19 mouse cellular contexts compared by ENCODE assay signal in the genomic region with DNA sequence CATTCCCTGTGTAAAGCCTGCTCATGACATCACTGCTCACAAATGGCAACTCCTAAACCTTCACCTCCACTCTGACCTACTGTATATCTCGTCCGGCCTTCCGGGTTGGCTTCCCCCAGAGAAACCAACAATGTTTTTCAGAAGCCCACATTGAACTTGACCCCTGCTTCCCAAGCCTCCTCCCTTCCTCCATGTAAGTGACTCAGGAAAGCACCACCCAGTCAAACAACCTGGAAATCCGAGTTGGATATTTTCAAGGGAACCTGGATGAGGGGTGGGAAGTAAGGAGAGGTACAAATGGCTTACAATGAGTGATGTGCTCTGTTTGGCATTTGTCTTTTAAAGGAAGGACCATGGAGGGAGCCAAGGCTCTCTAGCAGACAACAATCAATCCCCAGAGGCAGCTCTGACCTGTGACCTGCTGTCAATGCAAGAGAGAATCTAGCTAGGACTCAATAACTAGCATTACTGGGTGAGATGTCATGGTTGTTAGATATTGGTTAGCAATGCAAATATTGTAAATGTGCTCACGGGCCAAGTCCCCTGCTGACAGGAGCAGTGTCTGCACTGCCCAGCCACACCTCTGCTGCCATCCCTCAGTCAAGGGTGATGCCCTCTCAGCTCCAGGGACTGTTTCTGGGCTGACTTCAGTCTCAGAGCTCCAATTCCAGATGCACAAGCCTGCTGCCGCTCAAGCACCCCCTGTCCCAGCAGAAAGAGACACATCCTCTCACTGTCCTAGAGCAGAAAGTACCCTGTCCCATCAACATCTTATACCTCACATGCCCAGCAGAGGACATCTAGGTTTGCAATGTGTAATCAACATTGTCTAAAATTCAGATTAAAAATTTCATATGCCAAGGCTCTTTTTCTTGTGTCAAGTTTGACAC. TPM values are rescaled to one million over a fixed set of nuclear protein-coding genes. Genes with fewer than 3 reads are reported as not detected.
DNase-seq lines count a peak whose midpoint lies in the region; ATAC-seq and TF ChIP-seq lines count a peak whose summit lies in the region.
"Had no signal": no experiment of that assay in that cellular context is flagged by ENCODE, and none has a peak within 500 bp of the region (broad histone marks: within the 10 kb centered on the region; RNA-seq: fewer than 3 reads in every experiment).

No protein-coding gene starts in this region.

- 0 out of 2 replicates have a peak, but pooled peaks have one; percentile 12 for TF ChIP-seq CTCF in heart, adult 2 months (IDR thresholded peaks at IDR 0.05)
- no peak; the same call in 1 of the 2 replicates for TF ChIP-seq CTCF in lung, postnatal 0 days (IDR thresholded peaks at IDR 0.05)

- H3K9me3 ChIP-seq in heart, embryonic 12.5 days (replicated peaks) = no peaks in the 10 kb centered on the region
- H3K9me3 ChIP-seq in lung, postnatal 0 days (ENCODE audit: low read length) = no peaks in the 10 kb centered on the region
- no peaks in the 10 kb centered on the region for H3K9me3 ChIP-seq in midbrain, embryonic 16.5 days (replicated peaks; ENCODE audit: control insufficient read depth, low read length, poor library complexity, severe bottlenecking)
- H3K9me3 ChIP-seq: embryonic facial prominence, embryonic 13.5 days; kidney, embryonic 15.5 days; liver, embryonic 15.5 days; neural tube, embryonic 12.5 days; stomach, embryonic 15.5 days had no signal

- peak; percentile 89; the same call in 1 of the 2 replicates for TF ChIP-seq EP300 in heart, adult 2 months (IDR thresholded peaks at IDR 0.05; ENCODE audit: insufficient read depth, low read depth, low read length)
- TF ChIP-seq EP300 in lung, postnatal 0 days (IDR thresholded peaks at IDR 0.05) = peak; percentile 87

- no peak for TF ChIP-seq POLR2A in heart, adult 2 months (IDR thresholded peaks at IDR 0.05; ENCODE audit: insufficient read depth, low read depth, low read length)

- H3K27me3 ChIP-seq in heart, adult 2 months (ENCODE audit: control insufficient read depth, insufficient read depth, low read length) = no peaks in the 10 kb centered on the region
- no peaks in the 10 kb centered on the region for H3K27me3 ChIP-seq in heart, embryonic 12.5 days (replicated peaks)
- no peaks in the 10 kb centered on the region for H3K27me3 ChIP-seq in lung, postnatal 0 days (replicated peaks; ENCODE audit: insufficient read depth, low read length)
- H3K27me3 ChIP-seq in midbrain, embryonic 16.5 days (ENCODE audit: control insufficient read depth, insufficient read depth, low read depth, low read length) = no peaks in the 10 kb centered on the region; the same call in 1 of the 2 replicates
- H3K27me3 ChIP-seq: embryonic facial prominence, embryonic 13.5 days; neural tube, embryonic 12.5 days; stomach, embryonic 15.5 days had no signal

- ATAC-seq in heart, embryonic 12.5 days (ENCODE audit: insufficient number of reproducible peaks, low FRiP score) = no peak
- peak; percentile 81 for ATAC-seq in lung, postnatal 0 days
- no peak for ATAC-seq in midbrain, embryonic 16.5 days
- ATAC-seq: hindbrain, postnatal 0 days had no signal

- H3K27ac ChIP-seq in heart, adult 2 months = peak overlapping the region; percentile 88
- no peak overlapping the region for H3K27ac ChIP-seq in heart, embryonic 12.5 days (ENCODE audit: poor library complexity, severe bottlenecking)
- H3K27ac ChIP-seq in lung, postnatal 0 days (ENCODE audit: low read length) = no peak overlapping the region
- H3K27ac ChIP-seq in midbrain, embryonic 16.5 days (ENCODE audit: low read length) = no peak overlapping the region
- H3K27ac ChIP-seq: embryonic facial prominence, embryonic 13.5 days; hindbrain, postnatal 0 days; kidney, embryonic 15.5 days; liver, embryonic 15.5 days; neural tube, embryonic 12.5 days; stomach, embryonic 15.5 days had no signal

- no peaks in the 10 kb centered on the region for H3K79me2 ChIP-seq in heart, adult 2 months (replicated peaks; ENCODE audit: control insufficient read depth, insufficient read depth, low read length)

- whole genome bisulfite sequencing in heart, adult 2 months = 51% methylated on average over 6 of the region's 6 CpGs
- WGBS in heart, embryonic 12.5 days = 71% methylated on average over 6 of the region's 6 CpGs
- 62% methylated on average over 6 of the region's 6 CpGs for WGBS in lung, postnatal 0 days
- 79% methylated on average over 6 of the region's 6 CpGs for WGBS in midbrain, embryonic 16.5 days

- H3K36me3 ChIP-seq in heart, adult 2 months (ENCODE audit: control insufficient read depth, insufficient read depth, low read length) = peaks cover 7% of the 10 kb centered on the region
- H3K36me3 ChIP-seq in heart, embryonic 12.5 days = no peaks in the 10 kb centered on the region
- no peaks in the 10 kb centered on the region for H3K36me3 ChIP-seq in lung, postnatal 0 days (ENCODE audit: insufficient read depth, low read length)
- no peaks in the 10 kb centered on the region for H3K36me3 ChIP-seq in midbrain, embryonic 16.5 days (ENCODE audit: control insufficient read depth, insufficient read depth, low read length)
- H3K36me3 ChIP-seq: embryonic facial prominence, embryonic 13.5 days; kidney, embryonic 15.5 days; liver, embryonic 15.5 days; neural tube, embryonic 12.5 days; stomach, embryonic 15.5 days had no signal

- H3K4me2 ChIP-seq in heart, embryonic 12.5 days = no peak overlapping the region
- H3K4me2 ChIP-seq in lung, postnatal 0 days (replicated peaks; ENCODE audit: low read depth, low read length) = no peak overlapping the region
- no peak overlapping the region for H3K4me2 ChIP-seq in midbrain, embryonic 16.5 days (ENCODE audit: low read length)
- H3K4me2 ChIP-seq: embryonic facial prominence, embryonic 13.5 days; kidney, embryonic 15.5 days; liver, embryonic 15.5 days; neural tube, embryonic 12.5 days; stomach, embryonic 15.5 days had no signal

- no peak overlapping the region for H3K4me3 ChIP-seq in heart, adult 2 months
- H3K4me3 ChIP-seq in heart, embryonic 12.5 days = no peak overlapping the region
- H3K4me3 ChIP-seq in lung, postnatal 0 days (ENCODE audit: low read depth, low read length) = no peak overlapping the region
- H3K4me3 ChIP-seq in midbrain, embryonic 16.5 days (ENCODE audit: low read depth, low read length) = no peak overlapping the region
- H3K4me3 ChIP-seq: embryonic facial prominence, embryonic 13.5 days; kidney, embryonic 15.5 days; left cerebral cortex, adult 2 months; liver, embryonic 15.5 days; neural tube, embryonic 12.5 days; stomach, embryonic 15.5 days had no signal

- no peak overlapping the region for H3K9ac ChIP-seq in heart, adult 2 months (ENCODE audit: low read depth, low read length)
- no peak overlapping the region for H3K9ac ChIP-seq in heart, embryonic 12.5 days
- no peak overlapping the region for H3K9ac ChIP-seq in lung, postnatal 0 days (replicated peaks; ENCODE audit: low read depth)
- H3K9ac ChIP-seq in midbrain, embryonic 16.5 days (ENCODE audit: low read depth, low read length) = no peak overlapping the region
- H3K9ac ChIP-seq: embryonic facial prominence, embryonic 13.5 days; kidney, embryonic 15.5 days; liver, embryonic 15.5 days; neural tube, embryonic 12.5 days; stomach, embryonic 15.5 days had no signal

- intact Hi-C loops in heart, adult 2 months (cut with DNase I) = loop anchor here (1.0 to 5.0 kb wide), 3 partner anchors 42 to 127 kb away; no protein-coding TSS in a partner anchor

- H3K4me1 ChIP-seq in heart, adult 2 months (ENCODE audit: control insufficient read depth, insufficient read depth, low read length) = peaks cover 18% of the 10 kb centered on the region
- H3K4me1 ChIP-seq in heart, embryonic 12.5 days (replicated peaks) = peaks cover 4% of the 10 kb centered on the region; the same call in 1 of the 2 replicates
- H3K4me1 ChIP-seq in lung, postnatal 0 days (ENCODE audit: insufficient read depth, low read depth, low read length) = no peaks in the 10 kb centered on the region
- peaks cover 2% of the 10 kb centered on the region; the same call in 1 of the 2 replicates for H3K4me1 ChIP-seq in midbrain, embryonic 16.5 days (ENCODE audit: control insufficient read depth, insufficient read depth, low read length)
- H3K4me1 ChIP-seq: neural tube, embryonic 12.5 days had no signal

- DNase-seq in adrenal gland, adult (ENCODE audit: inconsistent age in 2 of 2, low spot score in 1 of 2) = peak; percentile 31 to 65
- DNase-seq in adrenal gland, adult 2 months = no peak
- DNase-seq in heart, adult 2 months = peak; percentile 56 to 75
- peak; percentile 32 for DNase-seq in lung, postnatal 0 days (ENCODE audit: low spot score)
- no peak for DNase-seq in lung, postnatal 36 days
- no peak for DNase-seq in testis, postnatal 10 days (ENCODE audit: low spot score)
- DNase-seq: cerebellum, adult 9-11 months; gastrocnemius, postnatal 25 days; lung, postnatal 14 days; spleen, adult 18-20 months had no signal

RNA-seq across cellular contexts. Expression of a gene that starts 6.8 kb away (rescaled TPM):
- 100 to 1,000 TPM; 192 to 194 TPM for total RNA-seq in adrenal gland, adult 2 months (2021)
- 360 and 467 TPM in 2 replicates for polyA plus RNA-seq in adrenal gland, adult 2 months (2012; rRNA removed)
- total RNA-seq in heart, adult 2 months (2021) = 100 to 1,000 TPM in 1 of 2 experiments, 10 to 100 TPM in 1; 88.7 to 102 TPM
- polyA plus RNA-seq in heart, adult 2 months (2012; rRNA removed) = 146 and 188 TPM in 2 replicates
- 9.2 and 9.7 TPM in 2 replicates for polyA plus RNA-seq in heart, embryonic 12.5 days (2016; fragmentation: Nextera tagmentation; extraction: Ambion mirVana)
- polyA plus RNA-seq in lung, postnatal 0 days (2015; fragmentation: Nextera tagmentation; extraction: Ambion mirVana) = 123 and 131 TPM in 2 replicates
- polyA plus RNA-seq in midbrain, embryonic 16.5 days (2015; fragmentation: Nextera tagmentation; extraction: Ambion mirVana) = 31.8 and 55.0 TPM in 2 replicates

Comparison
In these comparisons a context has a peak if more than half of its experiments do, and no peak if none do; other contexts are left out.
1. DNase-seq: peak in adrenal gland, adult (2 of 2), heart, adult 2 months (2 of 2) and lung, postnatal 0 days (single experiment); none in adrenal gland, adult 2 months (single experiment), lung, postnatal 36 days (single experiment) and testis, postnatal 10 days (single experiment).